Mouse (Mus musculus) layer of hippocampus, adult 8-10 months (tissue): ENCODE results near the gene Mcur1. TPM values are rescaled to one million over a fixed set of nuclear protein-coding genes. Genes with fewer than 3 reads are reported as not detected.
A peak's percentile ranks its signal among the peaks of the same experiment; 100 is the strongest.

Experiments used
- DNase-seq, 2 experiments: peaks; one replicate each; pipeline ENCODE4 v3.0.0; 2022; ENCODE audit warnings: low spot score in 2 of 2
- total RNA-seq, 4 experiments: library from RNA; stranded (reverse); gene quantifications; 2 replicates each; pipeline ENCODE4 v1.2.4; 2022

The Mcur1 gene
- total RNA-seq, 4 experiments from 2014 or later, result 21.4 to 34.0 (median 27.0) TPM

GRCm38 (mm10) chr13:43565346-43565745, 5.4 kb upstream of the Mcur1 start:
- DNase-seq, result peak; percentile 73 to 92

DNA sequence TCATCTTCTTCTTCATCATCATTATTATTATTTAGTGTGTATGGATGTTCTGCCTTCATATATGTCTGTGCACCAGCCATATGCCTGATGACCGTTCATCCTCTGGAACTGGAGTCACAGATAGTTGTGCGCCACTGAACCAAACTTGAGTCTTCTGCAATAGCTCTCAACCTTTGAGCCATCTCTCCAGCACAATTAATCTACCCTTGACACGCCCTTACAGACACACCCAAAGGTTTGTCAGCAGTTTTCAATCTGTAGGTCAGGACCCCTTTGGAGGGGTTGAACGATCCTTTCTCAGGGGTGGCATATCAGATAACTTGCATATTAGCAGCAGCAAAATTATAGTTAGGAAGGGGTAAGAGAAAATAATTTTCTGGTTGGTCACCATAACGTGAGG, 4.7 kb upstream of the Mcur1 start:
- DNase-seq, result no peak

DNA sequence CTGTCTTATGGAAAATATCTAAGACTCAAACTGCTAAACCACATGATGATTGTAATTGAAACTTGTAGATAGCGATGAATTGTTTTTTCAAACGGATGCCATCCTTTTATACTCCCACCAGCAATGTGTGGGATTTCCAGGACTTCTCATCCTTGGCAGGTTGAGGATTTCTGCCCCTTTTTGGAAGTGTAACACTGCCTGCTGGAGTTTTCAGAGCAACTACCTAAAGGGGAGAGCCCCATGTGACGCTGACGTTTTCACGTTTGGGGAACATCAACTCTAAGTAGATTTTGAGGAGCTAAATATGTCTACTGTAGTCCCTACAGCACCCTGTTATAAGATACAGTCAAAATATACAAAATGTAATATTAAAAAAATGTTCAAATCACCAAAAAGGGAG, 2.7 kb upstream of the Mcur1 start:
- no peak for DNase-seq

GRCm38 (mm10) chr13:43560458-43561411, 744 bp upstream of the Mcur1 start:
- DNase-seq, result no peak

DNA sequence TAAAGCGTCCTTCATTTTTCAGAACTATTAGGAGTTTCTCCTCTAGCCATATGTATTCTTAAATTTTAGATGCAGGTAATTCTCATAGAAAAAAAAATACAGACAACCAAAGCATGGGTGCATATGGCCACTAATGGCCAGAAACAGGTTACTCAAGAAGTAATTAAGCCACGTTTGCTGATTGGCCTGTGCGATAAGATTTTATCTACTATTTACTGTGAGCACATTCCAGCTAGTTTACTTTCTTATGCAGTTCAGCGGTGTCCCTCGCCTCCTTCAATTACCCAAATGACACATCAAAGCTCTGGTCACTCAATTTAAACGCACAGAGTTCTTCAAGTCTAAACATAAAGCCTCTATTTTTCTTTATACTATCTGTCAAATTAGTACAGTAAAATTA, 1.0 kb downstream of the Mcur1 start:
- DNase-seq, result no peak

DNA sequence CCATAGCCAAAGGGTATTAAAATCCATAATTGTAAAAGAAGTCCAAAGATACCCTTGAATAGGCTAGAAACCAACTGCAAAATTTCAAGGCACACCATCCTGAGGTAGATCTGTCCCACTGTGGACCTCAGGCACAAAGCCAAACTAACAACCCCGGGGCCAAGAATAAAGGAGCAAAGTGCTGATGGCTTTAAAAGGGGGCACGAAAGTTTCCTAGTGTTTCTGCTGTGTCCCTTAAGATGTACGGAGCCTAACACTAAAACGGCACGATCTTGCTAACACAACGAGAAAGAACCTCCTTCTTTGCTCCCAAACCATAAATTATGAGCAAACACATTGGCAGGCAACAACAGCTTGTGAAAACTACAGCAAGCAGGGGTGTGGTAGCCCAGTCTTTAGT, 1.6 kb downstream of the Mcur1 start:
- DNase-seq, result no peak

GRCm38 (mm10) chr13:43556913-43557542, 3.0 kb downstream of the Mcur1 start:
- DNase-seq, result no peak

DNA sequence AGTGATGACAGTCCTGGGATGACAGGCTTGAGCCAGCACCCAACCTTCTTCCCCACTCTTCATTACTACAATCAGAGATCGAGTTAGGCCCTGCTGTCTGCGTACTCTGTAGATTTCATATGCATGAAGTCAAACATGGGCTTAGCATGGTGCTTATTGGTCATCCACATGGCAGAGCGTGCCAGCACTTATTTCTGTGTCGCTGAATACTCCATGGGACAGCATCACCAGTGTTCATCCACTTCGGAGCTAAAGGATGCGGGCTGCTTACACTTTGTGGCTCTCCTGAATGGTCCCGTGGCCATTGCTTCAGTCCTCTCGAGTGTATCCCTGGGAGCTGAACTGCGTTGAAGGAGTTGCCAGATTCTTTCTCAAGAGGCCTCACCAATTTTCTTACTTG, 4.7 kb downstream of the Mcur1 start:
- DNase-seq, result no peak

GRCm38 (mm10) chr13:43554827-43555226, 5.2 kb downstream of the Mcur1 start:
- DNase-seq, result no peak

DNA sequence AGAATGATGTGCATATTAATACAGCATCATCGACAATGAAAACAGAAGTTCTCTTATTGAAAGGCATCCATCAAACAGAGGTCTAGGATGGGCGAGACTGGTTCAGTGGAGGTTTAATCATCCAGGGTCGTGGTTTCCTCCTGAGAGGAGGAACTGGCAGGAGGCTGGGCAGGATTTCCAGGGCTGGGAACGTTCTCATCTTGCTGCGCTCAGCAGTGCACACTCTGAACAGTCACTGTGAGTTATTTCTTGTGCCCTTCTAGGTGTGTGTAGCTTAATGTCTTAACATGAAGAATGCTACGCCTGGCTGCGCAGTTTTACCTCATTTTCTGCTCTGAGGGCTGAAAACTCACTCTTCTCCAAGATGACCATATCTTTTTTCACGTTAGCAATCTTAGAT, 9.3 kb downstream of the Mcur1 start:
- no peak for DNase-seq

- DNase-seq, result no peak
Observed at GRCm38 (mm10) chr13:43549870-43550269, 10.1 kb downstream of the Mcur1 start.

GRCm38 (mm10) chr13:43549078-43549698, 10.8 kb downstream of the Mcur1 start:
- no peak for DNase-seq

GRCm38 (mm10) chr13:43548617-43549016, 11.4 kb downstream of the Mcur1 start:
- no peak for DNase-seq

GRCm38 (mm10) chr13:43546861-43547260, 13.1 kb downstream of the Mcur1 start:
- peak; percentile 68 to 88 for DNase-seq

DNA sequence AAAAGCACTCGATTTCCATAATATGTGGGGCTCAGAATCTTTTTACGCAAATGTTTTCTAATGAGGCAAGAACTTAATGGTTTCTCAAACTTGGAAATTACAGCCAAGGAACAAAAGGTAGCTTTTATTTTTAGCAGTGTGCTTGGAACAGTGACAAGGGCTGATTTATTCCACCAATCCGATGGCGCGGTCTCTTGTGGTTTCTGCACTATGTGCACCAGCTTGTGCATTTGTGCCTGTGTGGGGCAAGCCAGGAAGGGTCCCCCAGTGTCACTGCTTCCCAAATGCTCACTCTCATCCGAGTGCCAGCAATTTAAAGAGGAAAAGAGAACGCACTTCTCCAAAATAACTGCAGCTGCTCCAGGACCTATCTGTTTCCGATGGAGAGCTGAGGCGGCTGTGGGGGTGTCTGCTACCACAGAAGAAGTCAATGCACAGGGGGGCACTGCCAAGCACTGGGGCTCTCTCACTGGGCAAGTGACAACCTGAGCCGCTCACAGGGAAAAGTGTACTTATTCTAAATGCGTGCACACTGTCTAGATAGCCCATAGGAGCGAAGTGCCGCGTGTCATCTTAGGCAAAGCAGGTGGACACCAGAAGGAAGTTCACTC, 19.7 kb downstream of the Mcur1 start:
- DNase-seq, result no peak

DNA sequence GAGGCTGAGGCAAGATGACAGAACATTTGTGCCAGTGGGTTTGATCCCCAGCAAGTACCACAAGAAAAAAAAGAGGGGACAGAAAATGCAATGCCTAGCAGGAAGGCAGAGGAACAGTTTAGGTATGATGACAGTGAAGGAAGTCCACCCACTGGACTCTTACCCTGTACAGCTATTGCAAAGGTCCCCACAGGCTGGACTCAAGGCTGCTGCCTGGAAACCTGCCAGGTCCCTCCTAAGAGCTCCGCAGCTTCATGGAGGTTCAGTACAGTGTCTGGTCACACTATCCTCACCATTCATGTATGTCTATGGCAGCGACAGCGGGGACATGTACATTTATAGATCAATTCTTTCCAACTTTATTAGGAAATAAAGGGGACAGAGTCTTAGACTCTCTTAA, 20.6 kb downstream of the Mcur1 start:
- DNase-seq, result no peak

DNA sequence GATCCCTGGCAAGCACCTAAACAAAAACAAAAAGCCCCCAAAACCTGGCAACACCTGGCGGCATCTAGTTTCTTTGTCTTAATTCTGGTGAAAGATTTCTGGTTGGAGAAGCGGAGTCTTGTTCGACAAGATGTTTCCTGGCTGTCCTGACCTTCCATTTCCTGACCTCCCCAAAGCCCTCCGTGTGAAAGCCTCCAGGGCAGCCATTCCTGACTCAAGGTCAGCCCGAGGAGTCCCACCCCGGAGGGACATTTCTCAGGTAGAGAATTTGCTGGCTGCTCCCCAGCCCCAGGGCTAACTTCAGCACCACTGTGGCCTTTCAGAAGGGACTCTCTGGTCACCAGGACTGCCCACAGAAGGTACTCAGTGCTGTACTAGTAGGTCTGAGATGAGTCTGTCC, 22.1 kb downstream of the Mcur1 start:
- DNase-seq, result no peak

- DNase-seq, result no peak
Observed at GRCm38 (mm10) chr13:43534015-43534414, 26.0 kb downstream of the Mcur1 start.

DNA sequence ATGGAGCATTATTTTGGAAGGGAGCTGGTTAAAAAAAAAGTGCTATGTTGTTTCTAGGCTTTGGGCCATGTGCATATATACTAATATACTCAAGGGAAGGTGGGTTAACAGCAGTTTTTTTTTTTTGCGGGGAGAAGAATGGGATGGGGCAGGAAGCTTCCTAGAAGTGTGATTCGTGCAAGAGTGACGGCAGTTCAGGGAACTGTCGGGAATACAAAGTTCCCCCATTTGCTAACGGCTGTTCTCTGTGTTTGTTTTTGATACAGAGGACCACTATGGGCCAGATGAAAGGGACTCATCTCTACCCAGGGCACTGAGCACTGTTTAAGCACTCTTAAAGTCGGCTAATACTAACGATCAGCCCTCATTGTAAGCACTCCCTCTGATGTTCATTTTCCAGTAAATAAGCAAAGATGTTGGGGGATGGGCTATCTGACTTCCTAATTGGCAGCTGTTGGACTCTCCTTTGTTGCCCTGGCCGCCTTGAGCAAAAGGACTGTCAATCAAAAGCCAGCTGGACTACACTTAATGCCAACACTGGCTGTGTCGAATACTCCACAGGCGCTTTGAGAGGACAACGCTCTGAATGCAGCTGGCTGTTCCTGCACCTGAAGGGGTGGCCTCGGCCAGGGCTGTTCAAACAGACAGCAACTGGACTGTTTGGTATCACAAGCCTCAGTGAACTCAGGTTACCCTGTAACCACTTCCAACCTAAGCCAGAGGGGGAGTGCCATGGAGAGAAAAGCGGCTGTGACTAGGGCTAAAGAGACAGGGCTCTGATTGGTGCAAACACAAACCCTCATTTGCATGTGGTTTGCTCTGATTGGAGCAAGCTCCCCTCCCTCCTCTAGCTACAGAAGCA, 28.9 kb downstream of the Mcur1 start:
- peak; percentile 50 to 53 for DNase-seq

DNA sequence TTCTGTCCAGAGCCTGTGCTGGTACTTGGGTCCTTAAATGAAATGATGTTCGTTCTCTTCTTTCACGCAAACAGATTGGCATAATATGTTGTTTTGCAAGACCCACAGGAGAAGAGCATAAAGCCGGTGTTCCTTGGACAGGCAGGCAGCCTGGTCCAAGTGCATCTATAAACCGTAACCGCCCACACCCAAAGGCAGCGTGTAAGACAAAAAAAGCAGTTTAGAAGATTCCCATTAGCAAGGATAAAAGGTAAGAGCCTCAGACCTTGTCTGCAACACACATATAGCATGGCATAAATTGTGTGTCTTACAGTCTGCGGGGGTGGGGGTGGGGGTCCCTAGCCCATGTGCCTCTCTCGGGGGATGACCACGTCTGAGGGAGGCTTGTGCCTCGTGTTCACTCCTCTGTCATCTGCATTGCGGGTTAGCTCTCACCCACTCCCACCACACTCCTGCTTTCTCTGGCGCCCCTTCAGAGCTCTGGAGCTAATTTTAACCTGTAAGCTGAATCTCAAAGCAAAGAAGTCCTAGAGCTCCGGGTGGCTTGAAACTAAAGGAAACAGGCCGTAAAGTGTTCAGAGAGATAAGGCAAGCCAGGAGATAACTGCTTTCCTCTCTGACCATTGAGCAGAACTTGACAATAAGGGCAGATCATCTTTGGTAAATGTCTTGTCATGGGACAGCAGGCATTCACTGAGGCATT, 29.7 kb downstream of the Mcur1 start:
- peak in 1 of 2 experiments; percentile 52 for DNase-seq
